Comparison of ENCODE assay signal across 21 mouse cellular contexts in the genomic region with DNA sequence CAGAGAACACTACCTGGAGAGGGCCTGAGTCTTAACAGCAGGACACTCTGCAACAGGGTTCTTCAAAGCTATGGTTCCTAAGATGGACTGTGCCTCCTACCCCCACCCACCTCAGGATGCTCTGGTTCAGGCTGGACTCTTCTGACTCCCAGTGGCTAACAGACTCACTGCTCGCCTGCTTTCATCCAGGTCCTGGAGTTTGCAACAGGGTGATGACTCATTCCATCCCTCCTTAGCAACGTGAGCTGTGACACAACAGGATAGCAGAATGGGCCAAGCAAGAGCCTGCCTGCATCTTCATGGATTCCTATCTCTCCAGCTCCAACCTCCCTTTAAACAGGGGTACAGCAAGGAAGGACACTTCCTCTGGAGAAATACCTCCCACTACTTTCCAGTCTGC.
DNase-seq lines count a peak whose midpoint lies in the region; ATAC-seq and TF ChIP-seq lines count a peak whose summit lies in the region.
"Had no signal": no experiment of that assay in that cellular context is flagged by ENCODE, and none has a peak within 500 bp of the region (broad histone marks: within the 10 kb centered on the region; RNA-seq: fewer than 3 reads in every experiment).

No protein-coding gene starts in this region.

- ATAC-seq in intestine, postnatal 0 days = no peak
- ATAC-seq in intestine, embryonic 16.5 days = no peak
- no peak for ATAC-seq in megakaryocyte, adult 5-6 weeks (ENCODE audit: poor library complexity, severe bottlenecking)
- no peak for ATAC-seq in kidney, embryonic 16.5 days (ENCODE audit: low FRiP score, low TSS enrichment)
- ATAC-seq: activated CD4-positive, CD25-positive, alpha-beta regulatory T cell, adult 4 months; forebrain, embryonic 13.5 days; inflammation-experienced regulatory T-cells, adult 6 months had no signal

- 27% methylated on average over 2 of the region's 2 CpGs for WGBS in intestine, postnatal 0 days
- 22% methylated on average over 2 of the region's 2 CpGs for WGBS in intestine, embryonic 16.5 days
- 43% methylated on average over 2 of the region's 2 CpGs for WGBS in kidney, embryonic 16.5 days

- H3K27ac ChIP-seq in intestine, postnatal 0 days (ENCODE audit: low read depth, low read length) = no peak overlapping the region
- no peak overlapping the region for H3K27ac ChIP-seq in intestine, embryonic 16.5 days (ENCODE audit: low read length)
- H3K27ac ChIP-seq in kidney, embryonic 16.5 days (ENCODE audit: low read length) = no peak overlapping the region
- H3K27ac ChIP-seq: embryonic facial prominence, embryonic 15.5 days; forebrain, embryonic 13.5 days; liver, embryonic 15.5 days; macrophage; neural tube, embryonic 13.5 days had no signal

- H3K9me3 ChIP-seq in intestine, postnatal 0 days (ENCODE audit: control insufficient read depth) = no peaks in the 10 kb centered on the region
- no peaks in the 10 kb centered on the region for H3K9me3 ChIP-seq in intestine, embryonic 16.5 days (ENCODE audit: control insufficient read depth, low read length)
- peaks cover 5% of the 10 kb centered on the region; the same call in 1 of the 2 replicates for H3K9me3 ChIP-seq in kidney, embryonic 16.5 days (ENCODE audit: low read length)
- H3K9me3 ChIP-seq: embryonic facial prominence, embryonic 15.5 days; forebrain, embryonic 13.5 days; liver, embryonic 15.5 days; neural tube, embryonic 13.5 days had no signal

- H3K27me3 ChIP-seq in intestine, postnatal 0 days (replicated peaks; ENCODE audit: control insufficient read depth, insufficient read depth, low read length) = no peaks in the 10 kb centered on the region
- H3K27me3 ChIP-seq in intestine, embryonic 16.5 days (replicated peaks; ENCODE audit: control insufficient read depth, insufficient read depth, low read length) = no peaks in the 10 kb centered on the region
- no peaks in the 10 kb centered on the region for H3K27me3 ChIP-seq in kidney, embryonic 16.5 days (ENCODE audit: insufficient read depth, low read length)
- H3K27me3 ChIP-seq: embryonic facial prominence, embryonic 15.5 days; liver, embryonic 15.5 days had no signal

- no peaks in the 10 kb centered on the region for H3K4me1 ChIP-seq in intestine, postnatal 0 days (replicated peaks; ENCODE audit: control insufficient read depth, insufficient read depth, low read length)
- H3K4me1 ChIP-seq in intestine, embryonic 16.5 days (ENCODE audit: control insufficient read depth, insufficient read depth, low read length) = no peaks in the 10 kb centered on the region
- H3K4me1 ChIP-seq in kidney, embryonic 16.5 days (ENCODE audit: insufficient read depth, low read length) = no peaks in the 10 kb centered on the region
- H3K4me1 ChIP-seq: forebrain, embryonic 13.5 days; liver, embryonic 15.5 days had no signal

- H3K36me3 ChIP-seq in intestine, postnatal 0 days (ENCODE audit: control insufficient read depth, insufficient read depth) = no peaks in the 10 kb centered on the region
- H3K36me3 ChIP-seq in intestine, embryonic 16.5 days (ENCODE audit: control insufficient read depth, insufficient read depth, low read length) = no peaks in the 10 kb centered on the region
- no peaks in the 10 kb centered on the region for H3K36me3 ChIP-seq in kidney, embryonic 16.5 days (ENCODE audit: insufficient read depth, low read length)
- H3K36me3 ChIP-seq: embryonic facial prominence, embryonic 15.5 days; liver, embryonic 15.5 days; neural tube, embryonic 13.5 days had no signal

- peak; percentile 7 for DNase-seq in adrenal gland, adult 2 months
- DNase-seq in adrenal gland, postnatal 4 days (ENCODE audit: low spot score in 2 of 2) = no peak
- peak; percentile 66 for DNase-seq in 3T3-L1 (ENCODE audit: low read depth, low spot score)
- DNase-seq in adrenal gland, postnatal 14 days = peak; percentile 25
- DNase-seq: cerebellum, adult 11 months; cerebellum, postnatal 10 days; gastrocnemius, postnatal 14 days; kidney, adult 9 months; thymus, postnatal 14 days had no signal

- TF ChIP-seq CTCF in intestine, postnatal 0 days (IDR thresholded peaks at IDR 0.05; ENCODE audit: low read depth) = peak; percentile 13; the same call in 1 of the 2 replicates

- H3K4me2 ChIP-seq in intestine, postnatal 0 days (replicated peaks; ENCODE audit: low read depth) = no peak overlapping the region
- no peak overlapping the region for H3K4me2 ChIP-seq in intestine, embryonic 16.5 days (ENCODE audit: low read depth, low read length)
- H3K4me2 ChIP-seq in kidney, embryonic 16.5 days (replicated peaks; ENCODE audit: low read depth, low read length) = no peak overlapping the region
- H3K4me2 ChIP-seq: embryonic facial prominence, embryonic 15.5 days; forebrain, embryonic 13.5 days; liver, embryonic 15.5 days; midbrain, embryonic 11.5 days; neural tube, embryonic 13.5 days had no signal

- no peak overlapping the region for H3K4me3 ChIP-seq in intestine, postnatal 0 days (ENCODE audit: low read depth, low read length)
- no peak overlapping the region for H3K4me3 ChIP-seq in intestine, embryonic 16.5 days (ENCODE audit: low read length)
- H3K4me3 ChIP-seq in kidney, embryonic 16.5 days (ENCODE audit: low read length) = no peak overlapping the region
- H3K4me3 ChIP-seq: embryonic facial prominence, embryonic 15.5 days; forebrain, embryonic 13.5 days; liver, embryonic 15.5 days; neural tube, embryonic 13.5 days had no signal

- H3K9ac ChIP-seq in intestine, postnatal 0 days (ENCODE audit: low read depth, low read length) = no peak overlapping the region
- H3K9ac ChIP-seq in intestine, embryonic 16.5 days (ENCODE audit: low read depth, low read length) = no peak overlapping the region
- no peak overlapping the region for H3K9ac ChIP-seq in kidney, embryonic 16.5 days (replicated peaks; ENCODE audit: low read length)
- H3K9ac ChIP-seq: embryonic facial prominence, embryonic 15.5 days; forebrain, embryonic 13.5 days; liver, embryonic 15.5 days; neural tube, embryonic 13.5 days had no signal

Comparison
In these comparisons a context has a peak if more than half of its experiments do, and no peak if none do; other contexts are left out.
1. DNase-seq: peak in adrenal gland, adult 2 months (single experiment), 3T3-L1 (single experiment) and adrenal gland, postnatal 14 days (single experiment); none in adrenal gland, postnatal 4 days (0 of 2).